Mouse (Mus musculus) heart, adult 11 months (tissue): ENCODE results near the gene Ntrk3.

Source experiments
- DNase-seq: peaks from one replicate; pipeline ENCODE4 v3.0.0; 2022

The Ntrk3 gene

GRCm38 (mm10) chr7:78577462-78578110 lies 160.2 kb downstream of the Ntrk3 start:
- no peak for DNase-seq

GRCm38 (mm10) chr7:78576706-78577461 lies 160.9 kb downstream of the Ntrk3 start:
- DNase-seq, result peak; percentile 92

GRCm38 (mm10) chr7:78576169-78576568 lies 161.6 kb downstream of the Ntrk3 start:
- no peak for DNase-seq

GRCm38 (mm10) chr7:78575556-78575955 lies 162.3 kb downstream of the Ntrk3 start:
- no peak for DNase-seq

- no peak for DNase-seq
Observed at GRCm38 (mm10) chr7:78571196-78571595, 166.6 kb downstream of the Ntrk3 start.

- no peak for DNase-seq
Observed at GRCm38 (mm10) chr7:78569255-78569618, 168.6 kb downstream of the Ntrk3 start.

- DNase-seq, result peak; percentile 91
Observed at GRCm38 (mm10) chr7:78568411-78569254, 169.2 kb downstream of the Ntrk3 start.

- no peak for DNase-seq
Observed at GRCm38 (mm10) chr7:78566617-78567016, 171.2 kb downstream of the Ntrk3 start.

GRCm38 (mm10) chr7:78565386-78565785 lies 172.4 kb downstream of the Ntrk3 start:
- DNase-seq, result no peak

- no peak for DNase-seq
Observed at GRCm38 (mm10) chr7:78558503-78558902, 179.3 kb downstream of the Ntrk3 start.

- no peak for DNase-seq
Observed at GRCm38 (mm10) chr7:78555532-78555931, 182.3 kb downstream of the Ntrk3 start.

- DNase-seq, result no peak
Observed at GRCm38 (mm10) chr7:78549461-78549860, 188.4 kb downstream of the Ntrk3 start.

GRCm38 (mm10) chr7:78548721-78549120 lies 189.1 kb downstream of the Ntrk3 start:
- no peak for DNase-seq

GRCm38 (mm10) chr7:78546551-78546950 lies 191.3 kb downstream of the Ntrk3 start:
- no peak for DNase-seq

- DNase-seq, result no peak
Observed at GRCm38 (mm10) chr7:78542468-78542867, 195.3 kb downstream of the Ntrk3 start.

- no peak for DNase-seq
Observed at GRCm38 (mm10) chr7:78530286-78530685, 207.5 kb downstream of the Ntrk3 start.

- DNase-seq, result no peak
Observed at GRCm38 (mm10) chr7:78528008-78528407, 209.8 kb downstream of the Ntrk3 start.

GRCm38 (mm10) chr7:78527564-78527963 lies 210.2 kb downstream of the Ntrk3 start:
- no peak for DNase-seq

GRCm38 (mm10) chr7:78520243-78520927 lies 217.4 kb downstream of the Ntrk3 start:
- no peak for DNase-seq

GRCm38 (mm10) chr7:78519689-78520088 lies 218.1 kb downstream of the Ntrk3 start:
- no peak for DNase-seq

GRCm38 (mm10) chr7:78518760-78519363 lies 218.9 kb downstream of the Ntrk3 start:
- peak; percentile 95 for DNase-seq

- no peak for DNase-seq
Observed at GRCm38 (mm10) chr7:78515042-78515609, 222.7 kb downstream of the Ntrk3 start.
